Mouse (Mus musculus): Measurements from ENCODE around the gene Amn.

DNA sequence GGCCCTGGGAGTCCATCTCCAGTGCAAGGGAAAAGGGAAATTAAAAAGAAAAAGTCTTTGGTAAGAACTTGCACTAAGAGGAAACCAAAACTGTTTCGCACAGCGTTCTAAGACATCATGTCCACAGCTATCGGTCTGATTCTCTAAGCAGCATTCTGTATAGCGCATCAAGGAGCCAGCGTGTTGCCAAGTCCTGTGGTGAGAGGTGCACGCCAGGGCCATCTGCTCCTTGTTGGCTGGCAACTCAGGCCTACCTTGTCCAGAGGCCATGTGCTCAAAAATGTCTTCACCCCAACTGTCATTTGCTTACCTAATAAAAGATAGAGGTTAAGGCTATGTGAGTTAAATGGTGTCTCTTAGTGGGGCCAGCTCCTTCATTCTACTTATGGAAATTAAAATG lies 29.0 kb upstream of the Amn start:
- TF ChIP-seq POLR2A (IDR thresholded peaks at IDR 0.05; ENCODE audit: borderline replicate concordance, control insufficient read depth, low read depth, low read length) (no peak), CTCF (IDR thresholded peaks at IDR 0.05; ENCODE audit: control insufficient read depth, insufficient read depth, low read length) (no peak)

Data from bone marrow, adult 2 months (tissue).